In the genomic region with DNA sequence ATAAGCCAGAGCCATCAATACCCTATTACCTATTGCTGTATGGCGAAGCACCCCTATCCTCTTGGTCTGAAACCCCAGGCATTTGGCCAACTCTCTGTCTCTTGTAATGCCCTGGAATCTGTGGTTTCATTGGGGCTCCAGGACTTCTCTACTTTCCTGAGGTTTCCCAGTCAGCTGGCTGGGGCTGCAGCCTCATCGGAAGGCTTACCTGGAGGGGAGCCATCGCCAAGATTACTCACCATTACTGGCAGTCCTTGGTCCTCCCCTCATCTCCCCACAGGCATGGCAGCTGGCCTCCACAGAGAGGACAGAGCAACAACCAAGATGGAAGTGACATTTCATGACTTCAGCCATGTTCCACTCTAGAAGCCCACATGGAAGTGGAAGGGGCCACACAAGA, we compare ENCODE assay signal across 12 mouse cellular contexts. TPM values are rescaled to one million over a fixed set of nuclear protein-coding genes. Genes with fewer than 3 reads are reported as not detected.
"Had no signal": no experiment of that assay in that cellular context is flagged by ENCODE, and none has a peak within 500 bp of the region (broad histone marks: within the 10 kb centered on the region; RNA-seq: fewer than 3 reads in every experiment).

No protein-coding gene starts in this region.

- H3K4me3 ChIP-seq: left cerebral cortex, adult 2 months; limb, embryonic 10.5 days; liver, embryonic 15.5 days; midbrain, embryonic 10.5 days; neural tube, embryonic 12.5 days had no signal

- H3K4me2 ChIP-seq: liver, embryonic 11.5 days; liver, embryonic 15.5 days; neural tube, embryonic 12.5 days had no signal

- H3K27me3 ChIP-seq: liver, embryonic 15.5 days; neural tube, embryonic 12.5 days had no signal

- DNase-seq: kidney, postnatal 14 days; lung, adult 2 months; lung, postnatal 36 days; midbrain, embryonic 14.5 days; thymus, postnatal 4 days had no signal

- H3K36me3 ChIP-seq: limb, embryonic 10.5 days; liver, embryonic 15.5 days; midbrain, embryonic 10.5 days; neural tube, embryonic 12.5 days had no signal

RNA-seq across cellular contexts. Expression of a gene that starts 54.5 kb away (rescaled TPM):
- total RNA-seq: megakaryocyte, adult 5-6 weeks had no signal
